Mouse (Mus musculus) embryonic fibroblast, embryonic 13.5 days (primary cell): ENCODE measurements around the gene Itih5. TPM values are rescaled to one million over a fixed set of nuclear protein-coding genes. Genes with fewer than 3 reads are reported as not detected.
A peak's percentile ranks its signal among the peaks of the same experiment; 100 is the strongest.

Experiments used
- H3K27ac ChIP-seq: 2 replicates; pipeline ENCODE4 v1.5.1; 2012; ENCODE audit warnings: low read length, control low read depth, inconsistent platforms; ENCODE audit not compliant: insufficient read depth
- H3K4me1 ChIP-seq: 2 replicates; pipeline ENCODE4 v1.6.1; 2011; ENCODE audit warnings: low read length; ENCODE audit not compliant: control insufficient read depth, insufficient read depth
- H3K4me3 ChIP-seq: 2 replicates; pipeline ENCODE4 v1.5.1; 2011; ENCODE audit warnings: mild to moderate bottlenecking, control low read depth, low read length; ENCODE audit not compliant: insufficient read depth
- CTCF ChIP-seq: IDR thresholded peaks from 2 replicates; pipeline ENCODE4 v1.5.1; 2011; ENCODE audit warnings: mild to moderate bottlenecking, control low read depth, low read length, moderate library complexity, borderline replicate concordance; ENCODE audit not compliant: insufficient read depth
- POLR2A ChIP-seq: IDR thresholded peaks from 2 replicates; pipeline ENCODE4 v1.6.1; 2011; ENCODE audit warnings: low read depth, mild to moderate bottlenecking, control low read depth, low read length, moderate library complexity
- polyA plus RNA-seq: library from polyadenylated mRNA; stranded (reverse); fragments of >200 nt; gene quantifications from 2 replicates; pipeline ENCODE4 v1.2.4, GENCODE M21; 2011; ENCODE audit warnings: low read depth; ENCODE audit not compliant: missing spikeins, insufficient read length

Gene Itih5
- polyA plus RNA-seq, result 2.5 and 8.5 TPM in 2 replicates

- H3K4me3 ChIP-seq, result peak within 1 kb of the TSS; percentile 10
- H3K4me1 ChIP-seq, result peaks cover 2% of the 10 kb centered on the region; the same call in 1 of the 2 replicates
- H3K27ac ChIP-seq, result no peak within 1 kb of the TSS
- no peak for TF ChIP-seq CTCF
- no peak for TF ChIP-seq POLR2A
Measured at GRCm38 (mm10) chr2:10153201-10154075, at the start of gene Itih5. Gene Itih5 (plus strand): TSS chr2:10153571.

DNA sequence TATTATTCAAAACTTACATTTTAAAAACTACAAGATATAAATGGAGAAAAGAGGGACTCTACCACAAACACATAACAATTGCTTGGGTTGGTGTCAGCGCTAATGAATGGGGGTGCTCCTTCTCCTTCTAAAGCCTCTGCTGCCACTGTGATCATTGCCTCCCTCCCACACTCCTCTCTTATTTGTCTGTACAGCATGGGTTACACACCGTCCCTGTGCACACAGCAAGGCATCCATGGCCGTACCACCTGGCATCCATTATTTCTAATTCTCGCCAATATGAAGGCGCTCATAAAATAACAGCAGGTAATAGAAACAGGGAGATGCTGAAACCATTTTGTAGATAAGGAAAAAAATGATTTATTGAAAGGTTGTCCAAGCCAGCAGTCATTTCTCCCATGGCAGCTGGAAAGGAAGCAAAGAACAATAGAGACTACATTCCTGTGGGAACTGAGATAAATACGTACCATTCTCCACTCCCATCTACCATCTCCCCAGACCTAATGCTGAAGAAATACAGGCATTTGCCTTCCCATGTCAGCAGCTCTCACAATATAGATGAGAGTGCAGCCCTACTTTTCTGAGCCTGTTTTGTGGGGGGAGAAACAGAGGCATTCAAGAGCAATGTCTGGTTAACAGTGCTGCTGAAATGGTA is 44.7 kb upstream of the Itih5 start:
- TF ChIP-seq CTCF, result no peak
- no peak for TF ChIP-seq POLR2A
- H3K27ac ChIP-seq, result no peak overlapping the region
- no peaks in the 10 kb centered on the region; the same call in 1 of the 2 replicates for H3K4me1 ChIP-seq
- H3K4me3 ChIP-seq, result no peak overlapping the region

GRCm38 (mm10) chr2:10118751-10119150 is 34.6 kb upstream of the Itih5 start:
- H3K4me1 ChIP-seq, result no peaks in the 10 kb centered on the region; the same call in none of the 2 replicates
- no peak overlapping the region for H3K4me3 ChIP-seq
- TF ChIP-seq CTCF (no peak), POLR2A (no peak)
- H3K27ac ChIP-seq, result no peak overlapping the region

DNA sequence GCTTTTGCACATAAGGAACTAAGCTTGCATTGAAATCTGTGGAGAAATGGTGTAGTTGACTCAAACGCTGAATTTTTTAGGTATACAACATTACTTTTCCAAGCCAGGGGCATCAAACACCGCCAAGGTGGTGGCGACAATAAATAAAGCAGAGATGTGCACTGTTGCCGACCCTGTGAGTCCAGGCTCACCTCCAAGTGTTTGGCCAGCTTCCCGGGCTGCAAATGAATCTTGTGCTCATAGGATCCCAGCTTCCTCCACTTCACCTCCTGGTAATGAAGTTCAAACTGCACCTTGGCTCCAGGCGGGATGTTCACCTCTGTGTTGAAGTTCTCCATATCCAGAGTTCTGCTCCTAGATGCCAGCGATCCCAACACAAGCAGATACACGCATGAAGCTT is 34.1 kb upstream of the Itih5 start:
- Histone ChIP-seq H3K4me1 (no peaks in the 10 kb centered on the region; the same call in none of the 2 replicates), H3K4me3 (no peak overlapping the region), H3K27ac (no peak overlapping the region)
- TF ChIP-seq CTCF (no peak), POLR2A (no peak)

DNA sequence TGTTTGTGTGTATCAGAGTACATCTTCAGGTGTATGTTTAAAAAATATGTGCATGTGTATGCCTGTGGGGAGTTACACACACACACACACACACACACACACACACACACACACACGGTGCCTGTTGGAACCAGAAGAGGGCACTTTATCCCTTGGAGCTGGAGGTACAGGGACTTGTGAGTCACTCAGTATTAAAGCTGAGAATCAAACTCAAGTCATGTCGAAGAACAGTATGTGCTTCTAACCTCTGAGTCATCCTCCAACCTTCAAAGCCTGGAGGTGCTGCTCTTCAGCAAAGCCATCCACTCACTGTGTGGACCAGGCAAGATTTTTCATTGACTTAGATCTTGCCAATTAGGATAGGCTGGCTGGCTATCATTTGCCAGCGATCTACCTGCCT is 31.5 kb upstream of the Itih5 start:
- Histone ChIP-seq H3K4me3 (no peak overlapping the region), H3K27ac (no peak overlapping the region), H3K4me1 (no peaks in the 10 kb centered on the region; the same call in none of the 2 replicates)
- TF ChIP-seq POLR2A, result no peak
- peak; percentile 28; the same call in 1 of the 2 replicates for TF ChIP-seq CTCF

DNA sequence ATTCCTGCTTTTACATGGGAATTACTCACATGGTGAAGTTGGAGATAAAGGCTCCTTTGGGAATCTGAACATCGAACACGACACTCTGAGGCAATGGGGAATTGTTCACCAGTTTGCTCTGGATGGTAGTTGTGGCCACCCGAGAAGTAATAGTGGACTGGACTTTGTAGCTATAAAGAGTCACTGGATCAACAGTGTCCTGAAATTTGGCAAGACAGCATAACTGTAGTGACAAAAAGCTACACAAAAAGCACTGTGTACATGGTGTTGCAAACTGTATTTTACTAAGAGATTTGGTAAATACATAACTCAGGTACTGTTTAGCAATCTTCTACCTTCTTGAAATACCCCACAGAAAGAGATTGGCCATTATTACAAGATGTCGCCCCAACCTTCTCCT is 27.2 kb upstream of the Itih5 start:
- TF ChIP-seq CTCF (no peak), POLR2A (no peak)
- H3K4me1 ChIP-seq, result peaks cover 3% of the 10 kb centered on the region; the same call in 1 of the 2 replicates

DNA sequence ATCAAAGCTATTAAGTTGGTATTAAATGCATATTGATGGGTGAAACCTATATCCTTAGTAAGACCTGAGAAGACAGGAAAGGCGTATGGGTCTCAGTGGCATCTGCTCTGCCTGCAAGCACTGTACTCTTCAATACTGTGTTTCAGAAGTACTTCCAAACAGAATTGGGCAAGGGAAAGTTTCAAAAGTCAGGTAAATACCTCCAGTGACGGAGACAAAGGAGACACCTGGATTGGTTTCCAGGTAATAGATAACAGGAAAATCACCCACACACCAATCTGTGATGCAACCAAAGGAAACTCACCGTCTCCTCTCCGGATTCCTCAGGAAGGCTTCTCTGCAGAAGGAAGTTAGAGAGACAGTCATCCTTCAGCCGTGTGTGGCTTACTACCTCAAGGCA is 25.9 kb upstream of the Itih5 start:
- Histone ChIP-seq H3K4me3 (no peak overlapping the region), H3K4me1 (peaks cover 11% of the 10 kb centered on the region), H3K27ac (no peak overlapping the region)
- TF ChIP-seq POLR2A (no peak), CTCF (no peak)

More for the DNA sequence above, 27.2 kb upstream of the Itih5 start:
- Histone ChIP-seq H3K27ac (no peak overlapping the region), H3K4me3 (no peak overlapping the region)

GRCm38 (mm10) chr2:10128571-10128970 is 24.8 kb upstream of the Itih5 start:
- no peak for TF ChIP-seq POLR2A
- no peak for TF ChIP-seq CTCF

DNA sequence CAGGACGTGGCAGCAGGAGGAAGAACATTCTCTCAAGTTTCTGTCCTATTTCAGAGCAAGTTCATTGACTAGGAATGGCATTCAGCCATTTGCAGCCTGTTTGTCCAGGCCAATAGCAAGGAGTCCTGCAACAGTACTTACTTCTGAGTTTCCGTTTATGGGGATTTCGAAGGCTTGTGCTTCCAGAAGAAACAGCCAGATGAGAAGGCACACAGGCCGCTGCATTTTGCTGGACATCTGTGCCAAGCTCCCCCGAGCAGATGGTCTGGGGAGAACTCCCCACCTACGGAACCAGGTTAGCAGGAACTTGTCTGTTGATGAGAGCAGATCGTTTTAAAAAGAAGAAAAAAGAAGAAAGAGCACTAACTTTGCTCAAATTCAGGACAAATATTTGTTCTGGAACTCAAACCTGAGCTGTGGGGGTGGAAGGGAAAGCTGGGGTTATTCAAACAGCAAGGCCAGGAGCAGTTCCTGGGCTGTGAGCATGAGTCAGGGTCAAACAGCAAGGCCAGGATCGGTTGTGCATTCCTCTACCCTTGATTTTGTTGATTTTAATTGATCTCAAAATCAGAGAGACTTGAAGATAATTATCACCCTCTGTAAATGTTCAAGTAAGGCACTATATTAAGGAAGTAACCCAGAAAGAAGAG is 22.9 kb upstream of the Itih5 start:
- Histone ChIP-seq H3K27ac (peak overlapping the region; percentile 85), H3K4me1 (peaks cover 11% of the 10 kb centered on the region), H3K4me3 (no peak overlapping the region)
- TF ChIP-seq POLR2A (no peak), CTCF (no peak)

More at GRCm38 (mm10) chr2:10128571-10128970, 24.8 kb upstream of the Itih5 start:
- no peak overlapping the region for H3K4me3 ChIP-seq
- H3K4me1 ChIP-seq, result peaks cover 11% of the 10 kb centered on the region
- H3K27ac ChIP-seq, result no peak overlapping the region

- H3K4me3 ChIP-seq, result no peak within 1 kb of the TSS
- H3K4me1 ChIP-seq, result peaks cover 11% of the 10 kb centered on the region
- TF ChIP-seq CTCF (no peak), POLR2A (no peak)
- peak within 1 kb of the TSS; percentile 85 for H3K27ac ChIP-seq
Measured at GRCm38 (mm10) chr2:10131296-10131695, 22.1 kb upstream of the Itih5 start, which contains the start of gene Itih2. Gene Itih2 (minus strand): TSS chr2:10131396.
